Mouse (Mus musculus): ENCODE data around the gene Prss53.

The Prss53 gene

GRCm38 (mm10) chr7:127890798-127891197, at the start of gene Prss53:
Prss53 (minus strand) TSS chr7:127890970.
- no peak for DNase-seq (ENCODE audit: low spot score)

- no peak for DNase-seq (ENCODE audit: low spot score)
Measured at GRCm38 (mm10) chr7:127936216-127936884, 45.6 kb upstream of the Prss53 start.

- DNase-seq (ENCODE audit: low spot score) = no peak
Measured at GRCm38 (mm10) chr7:127935748-127936159, 45.0 kb upstream of the Prss53 start.

GRCm38 (mm10) chr7:127935028-127935722, 44.4 kb upstream of the Prss53 start:
- DNase-seq (ENCODE audit: low spot score) = peak; percentile 94

GRCm38 (mm10) chr7:127934075-127934474, 43.3 kb upstream of the Prss53 start:
- no peak for DNase-seq (ENCODE audit: low spot score)

GRCm38 (mm10) chr7:127932273-127933031, 41.7 kb upstream of the Prss53 start:
- no peak for DNase-seq (ENCODE audit: low spot score)

- no peak for DNase-seq (ENCODE audit: low spot score)
Measured at GRCm38 (mm10) chr7:127931351-127932135, 40.8 kb upstream of the Prss53 start.

- no peak for DNase-seq (ENCODE audit: low spot score)
Measured at GRCm38 (mm10) chr7:127930636-127931035, 39.9 kb upstream of the Prss53 start.

- no peak for DNase-seq (ENCODE audit: low spot score)
Measured at GRCm38 (mm10) chr7:127929923-127930322, 39.2 kb upstream of the Prss53 start, which contains the start of gene Prss8. Prss8 (minus strand) TSS chr7:127930104.

- DNase-seq (ENCODE audit: low spot score) = no peak
Measured at GRCm38 (mm10) chr7:127928596-127928995, 37.8 kb upstream of the Prss53 start.

GRCm38 (mm10) chr7:127927726-127928125, 37.0 kb upstream of the Prss53 start:
- no peak for DNase-seq (ENCODE audit: low spot score)

- DNase-seq (ENCODE audit: low spot score) = no peak
Measured at GRCm38 (mm10) chr7:127926846-127927245, 36.1 kb upstream of the Prss53 start.

- no peak for DNase-seq (ENCODE audit: low spot score)
Measured at GRCm38 (mm10) chr7:127926066-127926465, 35.3 kb upstream of the Prss53 start.

GRCm38 (mm10) chr7:127925252-127925651, 34.5 kb upstream of the Prss53 start:
- no peak for DNase-seq (ENCODE audit: low spot score)

- DNase-seq (ENCODE audit: low spot score) = no peak
Measured at GRCm38 (mm10) chr7:127923714-127924113, 32.9 kb upstream of the Prss53 start.

- no peak for DNase-seq (ENCODE audit: low spot score)
Measured at GRCm38 (mm10) chr7:127922451-127923275, 31.9 kb upstream of the Prss53 start.

GRCm38 (mm10) chr7:127921516-127921915, 30.7 kb upstream of the Prss53 start:
- DNase-seq (ENCODE audit: low spot score) = no peak

GRCm38 (mm10) chr7:127919290-127919689, 28.5 kb upstream of the Prss53 start:
- DNase-seq (ENCODE audit: low spot score) = no peak

- DNase-seq (ENCODE audit: low spot score) = no peak
Measured at GRCm38 (mm10) chr7:127918203-127918602, 27.4 kb upstream of the Prss53 start.

- DNase-seq (ENCODE audit: low spot score) = no peak
Measured at GRCm38 (mm10) chr7:127915293-127915692, 24.5 kb upstream of the Prss53 start.

GRCm38 (mm10) chr7:127912938-127913337, 22.2 kb upstream of the Prss53 start:
- DNase-seq (ENCODE audit: low spot score) = no peak

All from ovary, postnatal 14 days (tissue).